In the genomic region with DNA sequence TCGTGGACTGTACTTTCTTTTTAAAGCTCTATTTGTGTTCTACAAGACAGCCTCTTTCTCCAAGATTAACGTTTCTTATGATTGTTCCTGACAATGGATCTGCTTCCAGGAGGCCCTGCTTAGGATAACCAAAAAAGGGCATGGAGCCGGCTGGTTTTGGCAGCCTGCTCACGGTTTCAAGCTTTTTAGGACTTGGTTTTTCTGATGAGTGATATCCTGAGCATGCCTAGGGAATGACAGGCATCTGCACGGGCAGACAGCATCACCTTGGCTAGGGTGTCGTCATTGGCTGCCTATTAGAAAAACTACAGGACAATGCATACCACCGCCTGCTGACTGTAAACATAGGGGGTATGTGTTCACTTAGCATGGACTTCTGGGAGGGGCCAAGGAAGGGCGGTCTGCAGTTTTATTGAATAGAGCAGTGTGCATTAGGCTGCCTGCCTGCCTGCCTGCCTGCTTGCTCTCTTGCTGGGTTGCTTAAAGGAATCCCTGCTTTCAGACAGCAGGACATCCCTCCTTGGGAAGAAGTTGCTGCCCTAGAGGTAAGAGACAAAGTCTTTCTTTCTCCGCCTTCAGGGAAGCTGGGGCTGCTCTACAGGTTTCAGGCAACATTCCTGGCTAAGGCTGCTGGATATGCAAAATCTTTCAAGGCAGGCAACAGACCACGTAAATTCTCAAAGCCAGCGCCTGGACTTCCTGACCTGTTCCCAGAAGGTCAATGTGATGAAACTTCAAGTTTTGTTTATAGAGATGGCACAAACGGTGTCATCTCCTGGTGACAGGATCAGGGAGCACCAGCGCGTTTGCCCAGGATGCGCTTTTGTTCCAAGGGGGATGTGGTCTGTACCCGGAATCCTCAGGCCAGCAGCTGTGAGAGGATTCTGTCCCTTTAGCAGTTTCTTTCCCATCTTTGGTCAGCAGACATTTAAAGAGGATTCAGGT, we compare ENCODE assay signal across 8 mouse cellular contexts. TPM values are rescaled to one million over a fixed set of nuclear protein-coding genes. Genes with fewer than 3 reads are reported as not detected.
DNase-seq lines count a peak whose midpoint lies in the region; ATAC-seq lines count a peak whose summit lies in the region.

Gene Cald1 (plus strand): TSS at position 380 of the 945 bp plus-strand sequence.

- peak; percentile 43 for DNase-seq in urinary bladder, adult 2 months (ENCODE audit: low spot score)
- no peak for DNase-seq in urinary bladder, postnatal 10 days (ENCODE audit: low spot score)
- peak; percentile 61 for DNase-seq in forelimb bud, embryonic 11.5 days (ENCODE audit: low read depth, low spot score)
- DNase-seq in left cerebral cortex, postnatal 14 days (ENCODE audit: low spot score in 2 of 2) = no peak
- DNase-seq in midbrain, embryonic 10.5 days (ENCODE audit: low spot score) = peak; percentile 51
- DNase-seq in urinary bladder, postnatal 36 days (ENCODE audit: low spot score in 2 of 2) = peak; percentile 27 to 45

- H3K9ac ChIP-seq in hindbrain, embryonic 13.5 days = 0 out of 2 replicates have a peak within 1 kb of the TSS, but pooled peaks have one; percentile 6

- no peaks in the 10 kb centered on the region for H3K36me3 ChIP-seq in hindbrain, embryonic 13.5 days
- no peaks in the 10 kb centered on the region for H3K36me3 ChIP-seq in midbrain, embryonic 10.5 days

- H3K4me3 ChIP-seq in hindbrain, embryonic 13.5 days = peak within 1 kb of the TSS; percentile 22
- H3K4me3 ChIP-seq in midbrain, embryonic 10.5 days = peak within 1 kb of the TSS; percentile 40

- WGBS in hindbrain, embryonic 13.5 days = 5% methylated on average over 16 of the region's 16 CpGs
- WGBS in midbrain, embryonic 10.5 days = 6% methylated on average over 16 of the region's 16 CpGs

- intact Hi-C loops in left cerebral cortex, postnatal 14 days (cut with DNase I) = no loop called here

- H3K4me1 ChIP-seq in hindbrain, embryonic 13.5 days (replicated peaks) = peaks cover 11% of the 10 kb centered on the region
- peaks cover 26% of the 10 kb centered on the region for H3K4me1 ChIP-seq in midbrain, embryonic 10.5 days

- no peak within 1 kb of the TSS for H3K27ac ChIP-seq in hindbrain, embryonic 13.5 days
- H3K27ac ChIP-seq in midbrain, embryonic 10.5 days (replicated peaks) = peak within 1 kb of the TSS; percentile 53

- peak; percentile 61 for ATAC-seq in hindbrain, embryonic 13.5 days (ENCODE audit: low FRiP score)
- ATAC-seq in erythroblast, adult 5-6 weeks (replicated peaks; ENCODE audit: low FRiP score, poor library complexity, severe bottlenecking) = no peak

- no peaks in the 10 kb centered on the region for H3K27me3 ChIP-seq in hindbrain, embryonic 13.5 days
- no peaks in the 10 kb centered on the region; the same call in 1 of the 2 replicates for H3K27me3 ChIP-seq in midbrain, embryonic 10.5 days (ENCODE audit: low read depth, poor library complexity, severe bottlenecking)

- H3K9me3 ChIP-seq in hindbrain, embryonic 13.5 days = no peaks in the 10 kb centered on the region
- no peaks in the 10 kb centered on the region for H3K9me3 ChIP-seq in midbrain, embryonic 10.5 days (replicated peaks)

- H3K4me2 ChIP-seq in hindbrain, embryonic 13.5 days = peak within 1 kb of the TSS; percentile 51

RNA-seq across cellular contexts. Expression of gene Cald1, which starts in this region (rescaled TPM):
- polyA plus RNA-seq in urinary bladder, adult 2 months (2012; rRNA removed) = 895 and 1,547 TPM in 2 replicates
- polyA plus RNA-seq in hindbrain, embryonic 13.5 days (2015; fragmentation: Nextera tagmentation; extraction: Ambion mirVana) = 80.0 and 84.0 TPM in 2 replicates
- 10 to 100 TPM; 20.8 to 23.8 TPM for total RNA-seq in left cerebral cortex, postnatal 14 days (2021)
- 143 and 152 TPM in 2 replicates for polyA plus RNA-seq in midbrain, embryonic 10.5 days (2016; fragmentation: Nextera tagmentation; extraction: Ambion mirVana)
- total RNA-seq in erythroblast, adult 5-6 weeks (2015; ENCODE audit: low replicate concordance) = 1.2 TPM in 1 of 2 replicates, not detected in the other
- total RNA-seq in erythroblast, adult 5-6 weeks (2017; ENCODE audit: low replicate concordance) = 0.26 TPM in 1 of 2 replicates, not detected in the other

Comparison
In these comparisons a context has a peak if more than half of its experiments do, and no peak if none do; other contexts are left out.
1. RNA of gene Cald1 (total RNA-seq): 20.8 to 23.8 TPM in left cerebral cortex, postnatal 14 days; 0.26 to 1.2 TPM in erythroblast, adult 5-6 weeks; every median in the first group is over 10 times any median in the second.
2. DNase-seq: peak in urinary bladder, adult 2 months (single experiment), forelimb bud, embryonic 11.5 days (single experiment), midbrain, embryonic 10.5 days (single experiment) and urinary bladder, postnatal 36 days (2 of 2); none in urinary bladder, postnatal 10 days (single experiment) and left cerebral cortex, postnatal 14 days (0 of 2).